Mouse (Mus musculus): ENCODE results near the gene Nmrk2. TPM values are rescaled to one million over a fixed set of nuclear protein-coding genes. Genes with fewer than 3 reads are reported as not detected.
"Not testable (repeated sequence)": the region's sequence is repeated elsewhere in the genome, so short reads cannot be mapped to it uniquely, and the experiment has no call there.

Gene Nmrk2
- total RNA-seq, 2 experiments from 2014 or later = 3.6 to 9.8 TPM

- peak; percentile 87 to 88 for DNase-seq
- intact Hi-C loops (cut with DNase I) = loop anchor here (5.0 kb wide), 2 partner anchors 66 to 156 kb away; partner anchors contain the start of gene Map2k2
These were observed 28.7 kb downstream of the Nmrk2 start for GRCm38 (mm10) chr10:81173132-81173531.

- peak in 1 of 2 experiments; percentile 32 for DNase-seq
- intact Hi-C loops (cut with DNase I) = not testable (repeated sequence)
These were observed 32.4 kb downstream of the Nmrk2 start for GRCm38 (mm10) chr10:81169411-81169900.

DNA sequence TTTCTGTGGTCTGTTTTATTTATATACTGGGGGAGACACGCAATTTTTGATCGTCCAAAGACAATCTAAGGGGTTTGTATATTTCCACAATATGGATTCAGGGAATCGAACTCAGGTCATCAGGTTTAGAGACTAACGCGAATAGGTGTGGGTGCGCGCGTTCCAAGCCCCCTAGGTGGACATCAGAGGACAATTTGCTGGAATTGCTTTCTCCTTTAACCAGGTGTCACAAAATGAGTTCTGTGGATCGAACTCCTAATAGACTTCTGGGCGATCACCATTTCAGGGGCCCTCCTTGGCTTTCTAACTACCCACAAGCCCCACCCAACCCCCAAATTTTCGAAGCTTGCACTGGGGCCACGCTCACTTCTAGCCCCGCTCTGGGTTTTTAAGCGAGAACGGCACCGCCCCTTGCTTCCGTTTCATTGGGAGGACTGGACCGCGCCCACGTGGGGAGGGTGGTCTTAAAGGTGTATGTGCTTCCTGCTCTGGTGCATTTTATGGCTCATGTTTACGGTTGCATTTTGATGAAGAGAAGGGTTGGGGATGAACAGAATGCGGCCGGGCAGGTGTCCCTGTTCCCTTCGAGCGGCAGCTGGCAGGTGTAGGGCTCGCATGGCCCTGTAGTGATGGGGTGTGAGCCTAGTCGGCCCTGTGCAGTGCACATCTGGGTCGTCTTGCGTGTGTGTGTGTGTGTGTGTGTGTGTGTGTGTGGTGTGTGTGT is 33.2 kb downstream of the Nmrk2 start:
- peak; percentile 84 to 85 for DNase-seq
- intact Hi-C loops (cut with DNase I) = no loop called here

GRCm38 (mm10) chr10:81168087-81168431 is 33.8 kb downstream of the Nmrk2 start:
- DNase-seq = no peak
- intact Hi-C loops (cut with DNase I) = no loop called here

GRCm38 (mm10) chr10:81167200-81168086 is 34.4 kb downstream of the Nmrk2 start, which contains the start of gene Pias4:
Pias4 (minus strand) TSS chr10:81167923.
- intact Hi-C loops (cut with DNase I) = loop anchor here (2.0 kb wide), 1 partner anchor 29 kb away; no protein-coding TSS in a partner anchor

GRCm38 (mm10) chr10:81165118-81165517 is 36.7 kb downstream of the Nmrk2 start:
- intact Hi-C loops (cut with DNase I) = no loop called here
- DNase-seq = no peak

More at GRCm38 (mm10) chr10:81167200-81168086, 34.4 kb downstream of the Nmrk2 start, which contains the start of gene Pias4:
- peak; percentile 100 for DNase-seq

GRCm38 (mm10) chr10:81162318-81162652 is 39.6 kb downstream of the Nmrk2 start:
- intact Hi-C loops (cut with DNase I) = loop anchor here (2.0 kb wide), 1 partner anchor 15 kb away; no protein-coding TSS in a partner anchor
- no peak for DNase-seq

DNA sequence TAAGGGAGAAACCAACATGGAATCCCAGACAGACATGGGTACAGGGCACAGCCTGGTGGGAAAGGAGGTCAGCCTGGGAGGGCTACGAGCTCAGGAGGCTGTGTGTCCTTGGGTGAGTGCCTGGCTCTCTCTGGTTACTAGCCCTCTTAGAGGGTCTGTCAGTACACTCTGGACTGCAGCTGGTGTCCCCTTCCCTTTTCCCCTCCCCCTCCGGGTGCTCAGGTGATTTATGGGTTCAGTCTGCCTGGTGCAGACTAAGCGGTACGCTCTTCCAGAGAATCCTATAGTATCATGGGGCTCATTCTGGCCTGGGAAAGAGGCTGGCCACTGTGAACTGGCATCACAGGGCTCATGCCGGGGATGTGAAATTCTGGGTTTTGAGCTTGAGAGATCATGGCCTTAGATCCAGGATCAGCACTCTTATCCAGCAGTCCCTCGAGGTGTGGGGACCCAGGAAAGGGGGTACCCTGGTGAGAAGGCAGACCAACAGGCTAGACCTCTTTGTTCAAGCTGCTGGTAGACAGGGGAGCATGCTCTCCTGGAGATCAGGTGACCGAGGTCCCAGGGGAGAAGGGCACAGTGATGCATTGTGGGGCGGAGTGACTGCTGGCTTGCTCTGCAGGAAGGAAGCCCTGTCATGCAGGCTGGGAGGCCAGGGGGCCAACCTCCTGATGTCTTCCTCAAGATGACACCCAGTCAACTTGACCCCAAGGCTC is 40.1 kb downstream of the Nmrk2 start:
- intact Hi-C loops (cut with DNase I) = loop anchor here (2.0 kb wide), 1 partner anchor 15 kb away; no protein-coding TSS in a partner anchor
- DNase-seq = no peak

DNA sequence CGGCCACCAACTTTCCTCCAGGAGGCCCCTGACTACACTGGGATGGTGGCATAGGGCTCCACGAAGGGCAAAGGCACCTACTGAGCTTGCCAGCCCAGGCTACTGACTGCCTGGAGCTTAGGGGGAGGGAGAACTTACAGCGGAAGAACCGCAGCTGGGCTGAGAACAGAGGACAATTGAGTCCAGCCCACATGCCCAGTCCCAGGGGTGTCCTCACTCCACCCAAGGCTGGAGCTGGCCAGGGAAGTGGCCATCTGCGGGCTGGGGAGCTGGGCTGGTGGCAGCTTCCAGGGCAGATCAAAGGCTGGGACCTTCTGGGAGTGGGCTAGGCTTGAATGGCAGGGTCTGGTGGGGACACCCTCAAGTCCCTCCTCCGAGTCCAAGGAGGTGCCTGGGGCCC is 47.1 kb downstream of the Nmrk2 start:
- intact Hi-C loops (cut with DNase I) = no loop called here

GRCm38 (mm10) chr10:81154313-81154712 is 47.5 kb downstream of the Nmrk2 start:
- intact Hi-C loops (cut with DNase I) = no loop called here
- DNase-seq = no peak

More for the DNA sequence above, 47.1 kb downstream of the Nmrk2 start:
- no peak for DNase-seq

- intact Hi-C loops (cut with DNase I) = no loop called here
- no peak for DNase-seq
These were observed 49.2 kb downstream of the Nmrk2 start for GRCm38 (mm10) chr10:81152609-81153008.

- no peak for DNase-seq
- intact Hi-C loops (cut with DNase I) = no loop called here
These were observed 50.6 kb downstream of the Nmrk2 start for GRCm38 (mm10) chr10:81151261-81151660.

Other genes starting within 250 kb of the Nmrk2 start
- under 1 TPM; 0.27 to 0.31 TPM for gene Gng7, start 187.1 kb downstream of the Nmrk2 start, total RNA-seq (2021)
- gene Diras1, start 176.4 kb downstream of the Nmrk2 start, total RNA-seq (2021) = under 1 TPM in 1 of 2 experiments, not detected in 1; 0.10 TPM
- gene Slc39a3, start 164.6 kb downstream of the Nmrk2 start, total RNA-seq (2021) = 10 to 100 TPM; 13.6 to 14.8 TPM
- 10 to 100 TPM; 91.5 to 93.3 TPM for gene Sgta, start 141.9 kb downstream of the Nmrk2 start, total RNA-seq (2021)
- 10 to 100 TPM; 10.3 to 10.9 TPM for gene Thop1, start 132.0 kb downstream of the Nmrk2 start, total RNA-seq (2021)
- gene Creb3l3, start 103.2 kb downstream of the Nmrk2 start, total RNA-seq (2021) = under 1 TPM; 0.69 to 0.90 TPM
- gene Map2k2, start 96.1 kb downstream of the Nmrk2 start, total RNA-seq (2021) = 100 to 1,000 TPM; 115 to 122 TPM
- gene Zbtb7a, start 66.8 kb downstream of the Nmrk2 start, total RNA-seq (2021) = 10 to 100 TPM; 40.8 to 43.2 TPM
- gene Pias4, start 34.1 kb downstream of the Nmrk2 start, total RNA-seq (2021) = 10 to 100 TPM; 15.2 to 18.3 TPM
- gene Eef2, start 25.4 kb downstream of the Nmrk2 start, total RNA-seq (2021) = 1,000 to 10,000 TPM; 1,113 to 1,165 TPM
- gene Dapk3, start 19.0 kb downstream of the Nmrk2 start, total RNA-seq (2021) = 10 to 100 TPM; 28.4 to 29.2 TPM
- not detected for gene 4930442H23Rik, start 18.2 kb downstream of the Nmrk2 start, total RNA-seq (2021)
- under 1 TPM; 0.12 TPM for gene Atcay, start 28.8 kb upstream of the Nmrk2 start, total RNA-seq (2021)
- gene Zfr2, start 31.1 kb upstream of the Nmrk2 start, total RNA-seq (2021) = 1 to 10 TPM; 2.7 to 3.4 TPM
- gene Matk, start 50.9 kb upstream of the Nmrk2 start, total RNA-seq (2021) = under 1 TPM; 0.26 to 0.51 TPM
- 10 to 100 TPM; 83.0 to 96.2 TPM for gene Mrpl54, start 64.9 kb upstream of the Nmrk2 start, total RNA-seq (2021)
- gene Apba3, start 64.9 kb upstream of the Nmrk2 start, total RNA-seq (2021) = 10 to 100 TPM; 85.5 to 97.2 TPM
- gene Tjp3, start 89.5 kb upstream of the Nmrk2 start, total RNA-seq (2021) = under 1 TPM; 0.14 to 0.34 TPM
- 10 to 100 TPM; 34.8 to 36.7 TPM for gene Pip5k1c, start 90.9 kb upstream of the Nmrk2 start, total RNA-seq (2021)
- gene Cactin, start 119.1 kb upstream of the Nmrk2 start, total RNA-seq (2021) = 10 to 100 TPM; 15.6 to 17.8 TPM
- 1 to 10 TPM; 5.3 to 7.9 TPM for gene Tbxa2r, start 126.7 kb upstream of the Nmrk2 start, total RNA-seq (2021)
- gene Gipc3, start 141.2 kb upstream of the Nmrk2 start, total RNA-seq (2021) = 1 to 10 TPM; 5.2 to 5.5 TPM
- gene Hmg20b, start 148.4 kb upstream of the Nmrk2 start, total RNA-seq (2021) = 10 to 100 TPM; 74.0 to 82.9 TPM
- gene Mfsd12, start 155.4 kb upstream of the Nmrk2 start, total RNA-seq (2021) = 10 to 100 TPM; 11.7 to 14.3 TPM
- gene 4930404N11Rik, start 163.8 kb upstream of the Nmrk2 start, total RNA-seq (2021) = 1 to 10 TPM; 1.2 to 1.3 TPM
- 10 to 100 TPM; 30.5 to 32.7 TPM for gene Fzr1, start 176.5 kb upstream of the Nmrk2 start, total RNA-seq (2021)
- 10 to 100 TPM; 47.6 to 55.3 TPM for gene Dohh, start 182.4 kb upstream of the Nmrk2 start, total RNA-seq (2021)
- gene Gm48551, start 182.4 kb upstream of the Nmrk2 start, total RNA-seq (2021) = under 1 TPM; 0.51 to 0.84 TPM
- under 1 TPM; 0.65 to 0.83 TPM for gene Gm48552, start 187.0 kb upstream of the Nmrk2 start, total RNA-seq (2021)
- gene Smim24, start 191.0 kb upstream of the Nmrk2 start, total RNA-seq (2021) = 1 to 10 TPM; 1.9 to 2.0 TPM